In the genomic region with DNA sequence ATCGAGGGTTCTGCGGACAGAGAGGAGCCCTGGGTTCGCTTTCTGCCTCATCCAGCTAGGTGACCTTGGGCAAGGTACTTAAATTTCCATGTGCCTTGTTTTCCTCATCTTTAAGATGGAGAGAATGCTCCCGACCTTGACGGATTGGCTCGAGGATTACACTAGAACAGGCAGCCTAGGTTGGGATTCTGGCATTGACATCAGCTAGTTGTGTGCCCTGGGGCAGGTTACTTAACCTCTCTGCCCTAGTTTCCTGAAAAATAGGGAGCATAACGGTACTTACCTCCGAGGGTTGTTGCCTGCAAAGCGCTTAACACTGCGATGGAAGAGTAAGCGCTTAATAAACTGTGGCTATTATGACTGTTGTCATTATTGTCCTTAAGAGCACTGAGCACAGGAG, we compare ENCODE assay signal across 8 mouse cellular contexts. TPM values are rescaled to one million over a fixed set of nuclear protein-coding genes. Genes with fewer than 3 reads are reported as not detected.
DNase-seq lines count a peak whose midpoint lies in the region; ATAC-seq and TF ChIP-seq lines count a peak whose summit lies in the region.

No protein-coding gene starts in this region.

- no peaks in the 10 kb centered on the region for H3K9me3 ChIP-seq in hindbrain, embryonic 12.5 days (replicated peaks)
- H3K9me3 ChIP-seq in midbrain, embryonic 15.5 days, result no peaks in the 10 kb centered on the region

- ATAC-seq in hindbrain, embryonic 12.5 days (ENCODE audit: low FRiP score), result 0 out of 2 replicates have a peak, but pooled peaks have one; percentile 16
- ATAC-seq in midbrain, embryonic 15.5 days (replicated peaks), result peak; percentile 21; the same call in 1 of the 2 replicates

- H3K27me3 ChIP-seq in hindbrain, embryonic 12.5 days, result peaks cover 59% of the 10 kb centered on the region
- H3K27me3 ChIP-seq in midbrain, embryonic 15.5 days (replicated peaks), result peaks cover 32% of the 10 kb centered on the region

- peak overlapping the region; percentile 99 for H3K4me2 ChIP-seq in hindbrain, embryonic 12.5 days (replicated peaks)
- peak overlapping the region; percentile 88 for H3K4me2 ChIP-seq in midbrain, embryonic 15.5 days

- H3K9ac ChIP-seq in hindbrain, embryonic 12.5 days, result peak overlapping the region; percentile 74
- peak overlapping the region; percentile 85 for H3K9ac ChIP-seq in midbrain, embryonic 15.5 days

- peak overlapping the region; percentile 96 for H3K27ac ChIP-seq in layer of hippocampus, adult 2 months
- H3K27ac ChIP-seq in hindbrain, embryonic 12.5 days, result no peak overlapping the region
- peak overlapping the region; percentile 90 for H3K27ac ChIP-seq in midbrain, embryonic 15.5 days

- no peaks in the 10 kb centered on the region for H3K36me3 ChIP-seq in hindbrain, embryonic 12.5 days
- no peaks in the 10 kb centered on the region for H3K36me3 ChIP-seq in midbrain, embryonic 15.5 days (replicated peaks)

- H3K4me1 ChIP-seq in hindbrain, embryonic 12.5 days, result peaks cover 20% of the 10 kb centered on the region
- peaks cover 24% of the 10 kb centered on the region for H3K4me1 ChIP-seq in midbrain, embryonic 15.5 days

- DNase-seq in layer of hippocampus, adult 2 months (ENCODE audit: low spot score in 2 of 2), result no peak
- DNase-seq in layer of hippocampus, postnatal 10 days (ENCODE audit: low spot score in 2 of 2), result no peak
- DNase-seq in brain, adult 2 months (ENCODE audit: low read depth, low spot score), result peak; percentile 61
- DNase-seq in adrenal gland, postnatal 4 days (ENCODE audit: low spot score in 2 of 2), result no peak
- no peak for DNase-seq in layer of hippocampus, postnatal 14 days (ENCODE audit: low spot score in 2 of 2)
- no peak for DNase-seq in cerebellum, postnatal 25 days

- 3% methylated on average over 11 of the region's 11 CpGs for WGBS in hindbrain, embryonic 12.5 days
- 3% methylated on average over 11 of the region's 11 CpGs for WGBS in midbrain, embryonic 15.5 days

- peak overlapping the region; percentile 82 for H3K4me3 ChIP-seq in layer of hippocampus, adult 2 months
- H3K4me3 ChIP-seq in hindbrain, embryonic 12.5 days, result peak overlapping the region; percentile 69
- H3K4me3 ChIP-seq in midbrain, embryonic 15.5 days, result peak overlapping the region; percentile 70

- no peak for TF ChIP-seq CTCF in layer of hippocampus, adult 2 months (conservative IDR thresholded peaks at IDR 0.05)

RNA-seq across cellular contexts. Expression of a gene that starts 34.0 kb away (rescaled TPM):
- 100 to 1,000 TPM; 160 to 162 TPM for total RNA-seq in layer of hippocampus, adult 2 months (2021)
- total RNA-seq in layer of hippocampus, postnatal 10 days (2021), result 10 to 100 TPM; 75.5 to 83.7 TPM
- 40.4 and 41.4 TPM in 2 replicates for polyA plus RNA-seq in hindbrain, embryonic 12.5 days (2016; fragmentation: Nextera tagmentation; extraction: Ambion mirVana)
- polyA plus RNA-seq in midbrain, embryonic 15.5 days (2015; fragmentation: Nextera tagmentation; extraction: Ambion mirVana), result 37.2 and 40.4 TPM in 2 replicates
- 100 to 1,000 TPM; 108 to 115 TPM for total RNA-seq in adrenal gland, postnatal 4 days (2021)
- 10 to 100 TPM; 81.7 to 90.1 TPM for total RNA-seq in layer of hippocampus, postnatal 14 days (2021)

RNA-seq across cellular contexts. Expression of a gene that starts 34.6 kb away (rescaled TPM):
- total RNA-seq in layer of hippocampus, adult 2 months (2021), result 1 to 10 TPM; 3.2 to 3.6 TPM
- total RNA-seq in layer of hippocampus, postnatal 10 days (2021), result 10 to 100 TPM; 10.4 to 11.6 TPM
- 2.1 and 2.9 TPM in 2 replicates for polyA plus RNA-seq in hindbrain, embryonic 12.5 days (2016; fragmentation: Nextera tagmentation; extraction: Ambion mirVana)
- 1.6 TPM in 2 replicates for polyA plus RNA-seq in midbrain, embryonic 15.5 days (2015; fragmentation: Nextera tagmentation; extraction: Ambion mirVana)
- total RNA-seq in adrenal gland, postnatal 4 days (2021), result 10 to 100 TPM; 20.0 to 22.7 TPM
- total RNA-seq in layer of hippocampus, postnatal 14 days (2021), result 1 to 10 TPM; 5.9 to 8.0 TPM
